Mouse (Mus musculus) hindbrain, embryonic 15.5 days (tissue): ENCODE measurements around the gene Sspo. TPM values are rescaled to one million over a fixed set of nuclear protein-coding genes. Genes with fewer than 3 reads are reported as not detected.

ENCODE experiments used
- ATAC-seq: fragments of 200-750 bp; cut with Nextera tagmentation; 2 replicates; pipeline ENCODE4 v1.8.0; 2017; ENCODE audit warnings: low read depth, moderate number of reproducible peaks, moderate TSS enrichment; ENCODE audit not compliant: low FRiP score
- H3K27ac ChIP-seq: fragments of 300-500 bp; sonication (generic); replicated peaks from 2 replicates; pipeline ENCODE4 v1.5.1; 2015; ENCODE audit warnings: mild to moderate bottlenecking, inconsistent platforms
- H3K27me3 ChIP-seq: fragments of 300-500 bp; sonication (generic); 2 replicates; pipeline ENCODE4 v1.6.1; 2015; ENCODE audit warnings: control low read depth, inconsistent platforms
- H3K36me3 ChIP-seq: fragments of 300-500 bp; sonication (generic); 2 replicates; pipeline ENCODE4 v1.6.1; 2015; ENCODE audit warnings: control low read depth, inconsistent platforms
- H3K4me1 ChIP-seq: fragments of 300-500 bp; sonication (generic); replicated peaks from 2 replicates; pipeline ENCODE4 v1.6.1; 2015; ENCODE audit warnings: control low read depth, inconsistent platforms
- H3K4me2 ChIP-seq: fragments of 300-500 bp; sonication (generic); 2 replicates; pipeline ENCODE4 v1.6.1; 2015; ENCODE audit warnings: moderate library complexity, mild to moderate bottlenecking, inconsistent platforms
- H3K4me3 ChIP-seq: fragments of 300-500 bp; sonication (generic); 2 replicates; pipeline ENCODE4 v1.5.1; 2015; ENCODE audit warnings: mild to moderate bottlenecking, inconsistent platforms
- H3K9ac ChIP-seq: fragments of 300-500 bp; sonication (generic); 2 replicates; pipeline ENCODE4 v1.6.1; 2015; ENCODE audit warnings: inconsistent platforms
- H3K9me3 ChIP-seq: fragments of 300-500 bp; sonication (generic); 2 replicates; pipeline ENCODE4 v1.6.1; 2016; ENCODE audit warnings: control low read depth, inconsistent platforms
- WGBS: fragments of 180-500 bp; shearing (Covaris S2); methylation state at CpG from one replicate; pipeline ENCODE4 v1.1.7; 2015; 5-methylcytosine and 5-hydroxymethylcytosine counted together
- polyA plus RNA-seq: library from polyadenylated mRNA; unstranded; fragments of >200 nt; fragmentation: Nextera tagmentation; extraction: Ambion mirVana; gene quantifications from 2 replicates; pipeline ENCODE4 v1.2.1, GENCODE M21; 2015

Gene Sspo
- polyA plus RNA-seq, 1 experiment from 2014 or later: 0.78 TPM

DNA sequence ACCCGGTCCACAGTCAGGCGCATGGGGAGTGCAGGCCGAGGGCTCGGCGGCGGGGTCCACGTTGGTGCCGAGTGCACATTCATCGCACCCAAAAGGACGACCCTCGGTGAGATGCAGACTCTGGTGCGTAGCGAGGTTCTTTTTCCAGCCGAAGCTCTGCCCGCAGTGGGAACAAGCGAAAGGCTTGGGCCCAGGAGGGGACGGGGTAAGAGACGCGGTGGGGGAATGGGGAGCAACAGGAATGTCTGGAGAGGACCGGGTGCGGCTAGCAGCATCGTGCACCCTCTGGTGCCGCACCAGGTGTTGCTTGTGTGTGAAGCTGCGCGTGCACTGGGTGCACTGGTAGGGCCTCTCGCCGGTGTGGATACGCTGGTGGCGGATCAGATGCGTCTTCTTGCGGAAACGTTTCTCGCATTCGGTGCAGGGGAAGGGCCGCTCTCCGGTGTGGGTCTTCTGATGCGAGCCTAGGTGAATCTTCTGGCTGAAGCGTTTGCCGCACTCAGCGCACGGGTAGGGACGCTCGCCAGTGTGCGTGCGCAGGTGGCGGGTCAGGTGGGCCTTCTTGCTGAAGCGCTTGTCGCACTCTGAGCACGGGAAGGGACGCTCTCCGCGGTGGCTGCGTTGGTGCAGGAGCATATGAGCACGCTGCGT, 9.4 kb upstream of the Sspo start:
- H3K27me3 ChIP-seq: peaks cover 25% of the 10 kb centered on the region
- H3K27ac ChIP-seq: no peak overlapping the region
- ATAC-seq: peak; percentile 14; the same call in 1 of the 2 replicates
- H3K4me2 ChIP-seq: peak overlapping the region; percentile 39
- H3K9me3 ChIP-seq: no peaks in the 10 kb centered on the region
- no peak overlapping the region for H3K9ac ChIP-seq
- WGBS: 22% methylated on average over 55 of the region's 55 CpGs
- H3K4me1 ChIP-seq: peaks cover 27% of the 10 kb centered on the region
- H3K36me3 ChIP-seq: peaks cover 22% of the 10 kb centered on the region
- H3K4me3 ChIP-seq: peak overlapping the region; percentile 6

GRCm38 (mm10) chr6:48439654-48440053, 8.4 kb upstream of the Sspo start:
- Histone ChIP-seq H3K27me3 (peaks cover 25% of the 10 kb centered on the region), H3K9me3 (no peaks in the 10 kb centered on the region), H3K4me2 (no peak overlapping the region), H3K27ac (no peak overlapping the region), H3K4me1 (peaks cover 31% of the 10 kb centered on the region), H3K4me3 (no peak overlapping the region), H3K36me3 (peaks cover 22% of the 10 kb centered on the region), H3K9ac (no peak overlapping the region)
- ATAC-seq: no peak

DNA sequence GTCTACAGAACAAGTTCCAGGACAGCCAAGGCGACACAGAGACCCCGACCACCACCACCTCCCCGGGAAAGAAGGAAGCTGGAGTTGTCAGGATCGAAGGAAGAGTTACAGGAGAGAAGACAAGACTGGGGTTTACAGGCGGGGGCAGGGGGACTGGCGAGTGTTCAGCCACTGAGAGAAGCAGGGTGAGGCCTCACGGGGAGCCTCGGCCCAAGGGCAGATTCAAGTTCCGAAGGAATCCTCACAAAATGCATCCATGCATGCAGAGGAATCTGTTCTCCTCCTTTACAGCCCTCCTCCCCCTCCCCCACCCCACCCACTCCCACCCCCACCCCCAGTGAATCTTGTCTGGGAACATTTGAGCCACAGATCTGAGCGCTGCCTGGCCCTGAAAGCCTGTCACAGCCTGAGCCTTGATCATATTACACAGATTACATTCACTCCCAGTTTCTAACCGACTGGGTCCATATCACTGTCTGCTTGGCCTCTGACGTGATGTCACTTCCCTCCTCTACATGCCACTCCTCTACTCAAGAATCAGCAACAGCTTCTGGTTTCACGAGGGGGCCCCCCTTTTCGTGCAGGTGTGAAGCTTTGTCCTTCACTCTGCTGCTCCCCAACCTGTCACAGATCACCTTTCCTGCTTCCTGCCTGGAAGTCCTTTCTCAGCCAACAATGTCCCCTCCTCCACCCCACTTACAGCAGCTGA, 7.6 kb upstream of the Sspo start:
- H3K27ac ChIP-seq: no peak overlapping the region
- peaks cover 22% of the 10 kb centered on the region for H3K36me3 ChIP-seq
- 46% methylated on average over 14 of the region's 14 CpGs for WGBS
- no peak for ATAC-seq
- H3K4me3 ChIP-seq: no peak overlapping the region
- H3K9ac ChIP-seq: no peak overlapping the region
- peaks cover 31% of the 10 kb centered on the region for H3K4me1 ChIP-seq
- no peak overlapping the region for H3K4me2 ChIP-seq
- no peaks in the 10 kb centered on the region for H3K9me3 ChIP-seq
- H3K27me3 ChIP-seq: peaks cover 25% of the 10 kb centered on the region

DNA sequence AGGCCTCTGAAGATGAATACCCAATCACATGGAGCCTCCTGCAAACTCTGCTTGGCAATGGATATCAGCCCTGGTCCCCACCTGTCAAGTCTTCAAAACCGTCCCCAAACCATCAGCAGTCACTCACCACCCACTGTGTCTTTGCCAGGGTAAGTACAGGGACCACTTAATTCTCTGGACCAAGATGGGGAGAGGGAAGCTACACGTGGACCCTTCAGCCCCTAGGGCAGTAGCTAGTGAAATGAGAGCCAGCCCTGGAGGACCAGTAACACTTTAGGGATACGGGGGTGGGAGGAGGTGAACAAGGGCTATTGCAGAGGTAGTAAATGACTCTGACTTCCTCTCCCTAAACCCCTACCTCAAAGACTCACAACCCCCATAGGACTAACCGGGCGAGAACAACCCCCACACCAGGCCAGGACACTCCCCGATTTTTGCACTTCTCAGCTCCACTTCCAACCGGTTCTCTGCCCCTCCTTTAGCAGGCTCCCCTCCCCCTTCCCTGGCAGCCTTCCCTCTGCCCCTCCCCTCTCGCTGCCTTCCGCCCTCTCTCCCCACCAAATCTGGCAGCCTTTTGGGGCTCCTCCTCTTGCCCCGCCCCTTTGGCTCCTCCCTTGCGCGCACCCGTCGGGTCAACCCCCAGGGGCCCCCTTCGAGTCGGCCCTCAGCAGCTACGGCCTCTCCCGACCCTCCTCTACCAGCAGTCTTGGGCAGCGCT, 4.3 kb upstream of the Sspo start:
- peak overlapping the region; percentile 44 for H3K9ac ChIP-seq
- peaks cover 27% of the 10 kb centered on the region for H3K4me1 ChIP-seq
- peaks cover 15% of the 10 kb centered on the region for H3K36me3 ChIP-seq
- H3K9me3 ChIP-seq: no peaks in the 10 kb centered on the region
- ATAC-seq: peak; percentile 79
- peaks cover 16% of the 10 kb centered on the region; the same call in 1 of the 2 replicates for H3K27me3 ChIP-seq
- peak overlapping the region; percentile 70 for H3K4me3 ChIP-seq
- H3K4me2 ChIP-seq: peak overlapping the region; percentile 93
- 2% methylated on average over 18 of the region's 19 CpGs for WGBS
- H3K27ac ChIP-seq: peak overlapping the region; percentile 87

DNA sequence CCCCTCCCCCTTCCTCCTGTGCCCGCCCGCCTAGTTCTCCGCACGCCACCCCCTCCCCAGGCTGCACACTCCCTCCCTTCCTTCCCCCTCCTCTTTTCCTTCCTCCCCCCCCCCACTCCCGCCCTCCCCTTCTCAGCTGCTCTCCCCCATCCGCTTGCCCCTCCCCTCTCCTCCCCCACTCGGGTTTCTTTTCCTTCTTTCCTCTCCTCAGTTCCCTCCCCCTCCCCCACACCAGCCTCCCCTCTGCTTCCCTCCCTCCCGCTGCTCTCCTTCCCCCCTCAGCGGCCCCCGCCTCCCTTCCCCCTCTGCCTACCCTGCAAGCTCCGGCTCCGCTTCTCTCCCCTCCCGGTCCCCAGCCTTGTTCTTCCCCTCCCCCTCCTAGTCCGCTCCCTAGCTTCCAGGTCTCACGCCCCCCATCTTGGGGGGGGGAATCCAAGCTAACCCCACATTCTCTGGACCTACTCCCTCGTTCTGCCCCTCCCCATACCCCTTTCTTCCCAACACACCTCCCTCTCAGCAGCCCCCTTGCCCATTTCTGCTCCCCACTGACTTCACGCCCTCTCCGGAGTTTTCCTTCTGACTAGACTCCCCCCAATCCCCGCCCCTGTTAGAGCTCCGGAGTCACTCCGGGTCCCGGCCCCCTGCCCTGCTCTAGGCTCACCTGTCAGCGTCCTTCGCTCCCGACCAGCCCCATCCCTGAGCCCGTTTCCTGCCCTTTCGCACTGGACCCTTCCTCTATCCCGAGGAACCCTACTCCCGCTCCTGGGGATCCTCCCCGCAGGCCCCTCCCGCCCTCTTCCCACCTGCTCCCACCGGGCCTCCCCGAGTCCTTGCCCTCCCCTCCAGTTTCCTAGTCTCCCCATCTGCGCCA, 3.5 kb upstream of the Sspo start:
- peak; percentile 69 for ATAC-seq
- Histone ChIP-seq H3K4me2 (peak overlapping the region; percentile 93), H3K4me3 (peak overlapping the region; percentile 70), H3K27me3 (peaks cover 14% of the 10 kb centered on the region; the same call in 1 of the 2 replicates), H3K36me3 (peaks cover 15% of the 10 kb centered on the region), H3K9me3 (no peaks in the 10 kb centered on the region), H3K9ac (peak overlapping the region; percentile 69), H3K4me1 (peaks cover 19% of the 10 kb centered on the region), H3K27ac (peak overlapping the region; percentile 87)
- under 1% methylated on average over 32 of the region's 34 CpGs for WGBS

DNA sequence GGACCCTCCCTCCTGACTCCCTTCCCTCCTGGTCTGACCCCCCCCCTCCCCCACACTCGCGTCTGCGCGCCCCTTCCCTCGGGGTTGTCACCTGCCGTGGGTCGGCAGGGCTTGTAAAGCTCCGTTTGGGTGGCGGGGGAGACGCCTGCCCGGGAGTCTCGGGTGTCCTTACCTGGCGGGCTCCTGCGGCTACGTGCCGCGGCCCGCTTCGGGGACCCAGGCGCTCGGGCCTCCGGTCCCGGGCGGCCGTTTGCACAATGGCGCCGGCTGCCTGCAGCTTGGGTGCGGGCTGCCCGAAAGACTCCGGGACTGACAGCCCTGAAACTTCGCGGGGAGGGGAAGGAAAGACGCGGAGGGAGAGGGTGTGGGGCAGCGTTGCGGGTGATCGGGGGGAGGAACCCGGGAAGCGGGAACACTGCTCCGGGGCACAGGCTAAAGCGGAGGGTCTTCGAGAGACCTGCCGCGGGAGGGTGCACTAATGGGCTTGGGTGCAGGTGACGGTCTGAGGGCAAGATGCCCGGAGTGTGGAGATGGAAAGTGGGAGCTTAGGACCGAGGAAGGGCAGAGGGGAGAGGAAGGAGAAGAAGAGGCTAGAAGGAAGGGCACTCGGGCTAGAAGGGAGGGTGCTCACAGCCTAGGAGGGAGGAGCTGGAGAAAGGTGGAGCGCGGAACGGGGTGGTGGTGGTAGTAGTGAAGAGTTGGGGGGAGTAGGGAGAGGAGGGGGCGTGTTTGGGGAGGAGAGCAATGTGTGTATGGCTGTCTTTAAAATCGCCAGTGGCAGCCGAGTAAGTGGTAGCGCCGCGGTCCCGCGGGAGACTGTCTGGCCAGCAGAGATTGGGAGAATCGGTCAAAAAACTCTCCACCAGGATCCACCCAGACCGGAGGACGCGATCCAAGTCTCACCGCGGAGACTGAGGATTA, 2.6 kb upstream of the Sspo start, which contains the start of gene Zfp467:
Gene Zfp467, minus strand, starts transcription at position 645 of the 921 bp plus-strand sequence.
- Histone ChIP-seq H3K4me1 (peaks cover 18% of the 10 kb centered on the region), H3K36me3 (peaks cover 15% of the 10 kb centered on the region), H3K9me3 (no peaks in the 10 kb centered on the region), H3K9ac (peak within 1 kb of the TSS; percentile 69), H3K4me2 (peak within 1 kb of the TSS; percentile 93), H3K27me3 (peaks cover 6% of the 10 kb centered on the region; the same call in 1 of the 2 replicates), H3K4me3 (peak within 1 kb of the TSS; percentile 70), H3K27ac (peak within 1 kb of the TSS; percentile 87)
- ATAC-seq: peak; percentile 46
- under 1% methylated on average over 65 of the region's 65 CpGs for WGBS

GRCm38 (mm10) chr6:48446256-48446655, 1.8 kb upstream of the Sspo start:
- peaks cover 4% of the 10 kb centered on the region; the same call in 1 of the 2 replicates for H3K27me3 ChIP-seq
- 28% methylated on average over 3 of the region's 3 CpGs for WGBS
- peaks cover 11% of the 10 kb centered on the region for H3K36me3 ChIP-seq
- ATAC-seq: no peak
- H3K9me3 ChIP-seq: no peaks in the 10 kb centered on the region
- peaks cover 18% of the 10 kb centered on the region for H3K4me1 ChIP-seq
- peak overlapping the region; percentile 87 for H3K27ac ChIP-seq
- peak overlapping the region; percentile 70 for H3K4me3 ChIP-seq
- H3K4me2 ChIP-seq: peak overlapping the region; percentile 93
- H3K9ac ChIP-seq: peak overlapping the region; percentile 69; the same call in 1 of the 2 replicates

- peaks cover 5% of the 10 kb centered on the region for H3K36me3 ChIP-seq
- no peak for ATAC-seq
- no peak overlapping the region for H3K9ac ChIP-seq
- WGBS: 85% methylated on average over 3 of the region's 3 CpGs
- no peaks in the 10 kb centered on the region for H3K27me3 ChIP-seq
- H3K9me3 ChIP-seq: no peaks in the 10 kb centered on the region
- H3K4me1 ChIP-seq: peaks cover 18% of the 10 kb centered on the region
- H3K4me2 ChIP-seq: no peak overlapping the region
- no peak overlapping the region for H3K4me3 ChIP-seq
- no peak overlapping the region for H3K27ac ChIP-seq
Measured at GRCm38 (mm10) chr6:48446896-48447295, 1.1 kb upstream of the Sspo start.

- 80% methylated on average over 7 of the region's 7 CpGs for WGBS
- no peak for ATAC-seq
Measured at GRCm38 (mm10) chr6:48448527-48448926, 498 bp downstream of the Sspo start.

DNA sequence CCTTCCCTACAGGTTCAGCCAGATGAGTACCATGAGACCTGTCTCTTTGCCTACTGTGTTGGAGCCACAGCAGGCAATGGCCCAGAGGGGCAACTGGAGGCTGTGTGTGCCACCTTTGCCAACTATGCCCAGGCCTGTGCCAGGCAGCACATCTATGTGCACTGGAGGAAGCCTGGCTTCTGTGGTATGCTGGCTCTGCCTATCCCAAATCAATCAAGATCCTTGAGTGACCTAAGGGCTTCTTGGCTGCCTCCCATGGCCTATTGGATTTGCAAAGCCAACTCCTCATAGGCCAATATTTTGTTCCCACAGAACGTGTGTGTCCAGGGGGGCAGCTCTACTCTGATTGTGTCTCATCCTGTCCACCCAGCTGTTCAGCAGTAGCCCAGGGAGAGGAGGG, 4.1 kb downstream of the Sspo start:
- Histone ChIP-seq H3K36me3 (no peaks in the 10 kb centered on the region), H3K9ac (no peak overlapping the region), H3K27me3 (no peaks in the 10 kb centered on the region), H3K27ac (no peak overlapping the region), H3K4me3 (no peak overlapping the region), H3K9me3 (no peaks in the 10 kb centered on the region), H3K4me1 (no peaks in the 10 kb centered on the region), H3K4me2 (no peak overlapping the region)
- no peak for ATAC-seq
- WGBS: 70% methylated on average over 1 of the region's 1 CpGs

More at GRCm38 (mm10) chr6:48448527-48448926, 498 bp downstream of the Sspo start:
- Histone ChIP-seq H3K27ac (no peak overlapping the region), H3K4me3 (no peak overlapping the region), H3K36me3 (no peaks in the 10 kb centered on the region), H3K4me2 (no peak overlapping the region), H3K27me3 (no peaks in the 10 kb centered on the region), H3K4me1 (peaks cover 13% of the 10 kb centered on the region), H3K9me3 (no peaks in the 10 kb centered on the region), H3K9ac (no peak overlapping the region)
